Mouse (Mus musculus): ENCODE results near the gene Zscan4-ps2.
"Not testable (repeated sequence)": the region's sequence is repeated elsewhere in the genome, so short reads cannot be mapped to it uniquely, and the experiment has no call there.

The Zscan4-ps2 gene

GRCm38 (mm10) chr7:11514010-11514409 lies at the start of gene Zscan4-ps2:
Gene Zscan4-ps2 (plus strand): TSS chr7:11514310.
- not testable (repeated sequence) for DNase-seq (ENCODE audit: low read depth, low spot score)

Measured in embryo, embryonic 11.5 days (tissue).